Mouse (Mus musculus): ENCODE results near the gene Pef1. TPM values are rescaled to one million over a fixed set of nuclear protein-coding genes. Genes with fewer than 3 reads are reported as not detected.

Pef1 gene
- polyA plus RNA-seq, 1 experiment, result 89.9 TPM

DNA sequence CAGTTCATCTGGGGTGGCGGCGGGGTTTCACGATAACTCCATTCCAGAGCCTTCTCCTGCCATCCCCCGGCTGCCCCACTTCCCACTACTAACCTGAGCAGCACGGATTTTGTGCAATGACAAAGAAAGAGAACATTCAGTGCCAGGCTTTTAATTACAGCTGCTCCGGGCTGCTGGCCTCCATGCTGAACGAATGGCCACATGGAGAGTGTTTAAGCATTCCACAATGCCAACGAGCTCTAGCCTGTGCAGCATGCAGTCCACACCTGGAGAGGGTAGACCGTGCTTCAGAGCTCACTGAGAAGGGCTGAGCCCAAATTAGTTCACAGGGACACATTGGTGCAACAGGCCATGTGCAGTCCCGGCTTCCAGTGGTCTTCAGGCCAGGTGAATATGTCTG is 27.7 kb downstream of the Pef1 start:
- Histone ChIP-seq H3K4me1 (ENCODE audit: control insufficient read depth, insufficient read depth, low read length) (no peaks in the 10 kb centered on the region), H3K4me3 (ENCODE audit: insufficient read depth, low read length) (no peak overlapping the region), H3K27ac (ENCODE audit: insufficient read depth, low read length) (no peak overlapping the region)
- TF ChIP-seq CTCF (IDR thresholded peaks at IDR 0.05; ENCODE audit: extremely low read depth, insufficient read depth, low read length), result no peak
- TF ChIP-seq POLR2A (IDR thresholded peaks at IDR 0.05; ENCODE audit: extremely low read depth, insufficient read depth, low read length), result no peak

DNA sequence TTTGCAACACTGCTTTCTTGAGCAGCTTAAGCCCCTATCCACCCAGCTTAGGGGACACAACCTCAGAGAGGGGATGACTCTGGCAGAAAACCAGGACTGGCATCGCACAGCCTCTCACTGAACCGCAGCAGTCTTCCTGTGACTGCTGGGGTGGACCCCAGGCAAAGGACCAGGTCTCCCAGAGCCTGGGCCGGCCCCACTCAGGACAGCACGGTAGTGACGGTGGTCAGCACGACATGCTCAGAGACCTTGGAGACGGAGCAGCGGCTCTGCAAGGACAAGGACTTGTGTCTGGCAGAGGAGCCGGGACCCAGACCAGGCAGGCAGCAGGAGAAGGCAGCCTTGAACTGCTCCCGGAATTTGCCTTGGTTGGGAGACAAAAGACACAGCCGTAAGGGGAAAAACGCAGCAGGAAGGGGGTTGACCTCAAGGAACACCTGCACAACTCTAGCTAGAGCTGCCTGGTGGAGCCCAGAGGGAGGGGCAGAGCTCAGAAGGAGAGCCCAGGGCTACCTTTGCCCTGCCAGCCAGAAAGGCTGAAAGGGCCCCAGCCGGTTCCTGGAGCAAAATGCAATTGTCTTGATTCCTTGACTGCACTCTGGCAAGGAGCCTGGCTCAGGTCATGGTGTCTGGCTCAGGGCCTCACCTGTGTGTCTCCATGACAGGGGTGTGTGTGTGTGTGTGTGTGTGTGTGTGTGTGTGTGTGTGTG is 28.4 kb downstream of the Pef1 start:
- no peak for TF ChIP-seq POLR2A (IDR thresholded peaks at IDR 0.05; ENCODE audit: extremely low read depth, insufficient read depth, low read length)
- no peak for TF ChIP-seq CTCF (IDR thresholded peaks at IDR 0.05; ENCODE audit: extremely low read depth, insufficient read depth, low read length)
- H3K4me1 ChIP-seq (ENCODE audit: control insufficient read depth, insufficient read depth, low read length), result no peaks in the 10 kb centered on the region
- H3K4me3 ChIP-seq (ENCODE audit: insufficient read depth, low read length), result no peak overlapping the region

DNA sequence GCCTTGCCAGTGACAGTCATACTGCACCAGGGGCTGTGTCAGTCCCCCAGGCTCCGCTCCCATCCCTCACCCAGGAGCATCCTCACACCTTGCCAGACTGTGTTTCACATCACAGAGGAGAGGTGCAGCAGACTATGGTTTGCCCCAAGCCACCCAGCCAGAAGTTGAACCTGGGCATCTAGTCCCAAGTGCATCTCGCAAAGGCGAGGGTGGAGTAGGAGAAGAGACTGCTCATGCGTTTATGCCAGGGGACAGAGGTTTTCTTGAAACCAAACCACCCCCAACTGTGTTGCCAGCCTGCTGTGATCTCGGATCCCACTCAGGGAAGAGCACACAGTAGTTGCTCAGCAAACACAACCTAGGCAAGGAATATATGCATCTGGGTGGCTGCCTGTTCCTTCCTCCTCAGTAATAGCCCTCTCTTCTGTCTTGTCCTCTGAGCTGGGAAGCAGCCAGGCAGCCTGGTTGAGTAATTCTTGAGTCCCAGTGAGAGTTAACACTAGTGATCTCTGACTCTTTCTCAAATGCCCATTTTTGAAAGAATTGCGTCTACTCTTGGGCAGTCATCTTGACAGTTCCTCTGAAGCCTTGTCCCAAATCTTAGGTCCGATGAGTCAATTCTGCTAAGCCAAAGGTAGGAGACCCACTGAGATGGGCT is 29.2 kb downstream of the Pef1 start:
- H3K4me1 ChIP-seq (ENCODE audit: control insufficient read depth, insufficient read depth, low read length), result no peaks in the 10 kb centered on the region
- no peak overlapping the region for H3K4me3 ChIP-seq (ENCODE audit: insufficient read depth, low read length)
- no peak for TF ChIP-seq POLR2A (IDR thresholded peaks at IDR 0.05; ENCODE audit: extremely low read depth, insufficient read depth, low read length)
- TF ChIP-seq CTCF (IDR thresholded peaks at IDR 0.05; ENCODE audit: extremely low read depth, insufficient read depth, low read length), result no peak
- no peak overlapping the region for H3K27ac ChIP-seq (ENCODE audit: insufficient read depth, low read length)

More for the DNA sequence above, 28.4 kb downstream of the Pef1 start:
- H3K27ac ChIP-seq (ENCODE audit: insufficient read depth, low read length), result no peak overlapping the region

DNA sequence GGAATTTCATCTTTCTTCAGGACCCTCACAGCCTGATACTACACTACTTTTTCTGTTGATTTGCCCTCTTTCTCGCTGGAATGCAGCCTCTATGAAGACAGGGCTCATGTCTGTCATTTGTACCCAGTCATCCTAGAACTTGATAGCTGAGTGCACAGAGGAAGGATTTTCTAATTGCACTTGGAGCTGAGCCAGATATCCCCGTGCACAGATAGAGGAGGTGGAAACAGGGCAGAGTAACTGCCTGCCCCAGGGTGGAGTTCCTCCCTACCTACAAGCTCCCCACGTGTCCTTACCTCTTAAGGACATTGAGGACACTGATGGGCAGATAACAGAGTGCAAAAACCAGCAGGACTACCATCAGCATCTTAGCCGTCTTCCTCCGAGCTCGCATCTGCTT is 31.0 kb downstream of the Pef1 start:
- TF ChIP-seq POLR2A (IDR thresholded peaks at IDR 0.05; ENCODE audit: extremely low read depth, insufficient read depth, low read length) (no peak), CTCF (IDR thresholded peaks at IDR 0.05; ENCODE audit: extremely low read depth, insufficient read depth, low read length) (no peak)
- Histone ChIP-seq H3K27ac (ENCODE audit: insufficient read depth, low read length) (no peak overlapping the region), H3K4me1 (ENCODE audit: control insufficient read depth, insufficient read depth, low read length) (no peaks in the 10 kb centered on the region), H3K4me3 (ENCODE audit: insufficient read depth, low read length) (no peak overlapping the region)

DNA sequence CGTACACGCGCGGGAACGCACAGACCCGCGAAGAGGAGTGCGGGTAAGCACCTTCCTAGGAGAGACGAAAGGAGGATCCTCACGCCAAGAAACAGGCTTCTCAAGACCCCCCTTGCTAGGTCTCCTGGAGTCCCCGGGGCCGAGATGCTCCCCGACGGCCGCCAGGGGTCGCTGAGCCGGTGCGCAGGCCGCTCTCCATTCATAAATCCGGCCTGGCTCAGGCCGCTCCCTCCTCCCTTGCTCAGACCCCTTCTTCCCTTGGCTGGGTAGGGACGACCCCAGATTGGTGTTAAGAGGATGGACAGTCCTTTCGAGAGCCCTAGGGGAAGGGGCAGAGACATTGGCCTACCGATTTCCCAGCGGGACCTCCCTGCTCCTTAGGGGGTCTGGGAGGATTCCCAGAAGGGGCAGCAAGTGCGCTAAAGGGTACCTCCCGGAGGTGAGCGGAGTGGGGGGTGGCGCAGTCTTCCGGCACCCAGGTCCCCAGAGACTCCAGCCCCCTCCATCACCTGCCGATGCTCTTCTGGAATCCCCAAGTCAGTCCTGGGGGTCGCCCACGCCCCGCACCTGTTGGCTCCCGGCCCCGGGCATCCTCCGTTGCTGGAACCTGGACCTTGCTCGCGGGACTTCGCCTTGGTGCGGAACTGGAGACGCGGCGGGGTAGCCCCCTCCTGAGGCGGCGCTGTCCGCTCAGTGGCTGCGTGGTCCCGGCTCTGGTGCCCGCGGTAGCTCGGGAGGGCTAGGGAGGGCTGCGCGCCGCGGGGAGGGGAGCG is 36.3 kb downstream of the Pef1 start:
- Histone ChIP-seq H3K27ac (ENCODE audit: insufficient read depth, low read length) (no peak overlapping the region), H3K4me1 (ENCODE audit: control insufficient read depth, insufficient read depth, low read length) (0 out of 2 replicates have a peak, but pooled peaks cover 2% of the 10 kb centered on the region), H3K4me3 (ENCODE audit: insufficient read depth, low read length) (peak overlapping the region; percentile 22)
- TF ChIP-seq CTCF (IDR thresholded peaks at IDR 0.05; ENCODE audit: extremely low read depth, insufficient read depth, low read length), result peak; percentile 51
- no peak for TF ChIP-seq POLR2A (IDR thresholded peaks at IDR 0.05; ENCODE audit: extremely low read depth, insufficient read depth, low read length)

DNA sequence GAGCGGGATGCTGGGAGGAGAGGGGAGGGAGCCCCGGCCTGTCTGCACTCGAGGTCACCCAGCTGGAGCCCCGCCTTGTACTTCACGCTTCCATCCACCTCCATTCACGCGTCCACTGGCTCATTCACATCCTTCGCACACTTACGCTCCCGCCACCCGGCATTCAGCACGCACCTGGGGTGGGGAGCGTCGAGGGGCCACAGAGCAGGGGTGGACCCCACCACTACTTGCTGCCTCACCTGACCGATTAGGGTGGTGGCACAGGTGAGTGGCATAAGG is 36.8 kb downstream of the Pef1 start, which contains the start of gene Hcrtr1:
Gene Hcrtr1 (minus strand): TSS at position 146 of the 279 bp plus-strand sequence.
- no peak for TF ChIP-seq POLR2A (IDR thresholded peaks at IDR 0.05; ENCODE audit: extremely low read depth, insufficient read depth, low read length)
- no peak for TF ChIP-seq CTCF (IDR thresholded peaks at IDR 0.05; ENCODE audit: extremely low read depth, insufficient read depth, low read length)
- H3K27ac ChIP-seq (ENCODE audit: insufficient read depth, low read length), result no peak within 1 kb of the TSS
- H3K4me1 ChIP-seq (ENCODE audit: control insufficient read depth, insufficient read depth, low read length), result 0 out of 2 replicates have a peak, but pooled peaks cover 2% of the 10 kb centered on the region
- H3K4me3 ChIP-seq (ENCODE audit: insufficient read depth, low read length), result peak within 1 kb of the TSS; percentile 22

DNA sequence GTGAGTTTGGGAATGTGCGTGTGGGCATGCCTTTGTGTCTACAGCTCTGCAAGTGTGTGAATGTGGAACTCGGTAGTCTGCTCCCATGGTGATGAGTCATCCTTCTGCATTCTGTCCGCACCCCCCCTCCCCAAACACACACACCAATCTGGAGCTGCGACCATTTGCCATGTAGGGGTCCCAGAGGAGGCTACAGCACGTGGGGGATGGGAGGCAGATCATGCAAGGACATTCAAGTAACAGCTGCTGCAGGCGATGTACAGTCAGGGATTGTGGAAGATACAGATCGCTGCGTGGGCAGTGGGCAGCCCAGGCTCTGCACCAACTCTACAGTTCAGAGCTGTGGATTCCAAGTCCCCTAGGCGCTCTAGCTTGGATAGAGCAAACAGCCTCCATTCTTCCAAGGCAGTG is 38.6 kb downstream of the Pef1 start:
- Histone ChIP-seq H3K27ac (ENCODE audit: insufficient read depth, low read length) (no peak overlapping the region), H3K4me3 (ENCODE audit: insufficient read depth, low read length) (no peak overlapping the region), H3K4me1 (ENCODE audit: control insufficient read depth, insufficient read depth, low read length) (0 out of 2 replicates have a peak, but pooled peaks cover 2% of the 10 kb centered on the region)
- TF ChIP-seq POLR2A (IDR thresholded peaks at IDR 0.05; ENCODE audit: extremely low read depth, insufficient read depth, low read length), result no peak
- no peak for TF ChIP-seq CTCF (IDR thresholded peaks at IDR 0.05; ENCODE audit: extremely low read depth, insufficient read depth, low read length)

DNA sequence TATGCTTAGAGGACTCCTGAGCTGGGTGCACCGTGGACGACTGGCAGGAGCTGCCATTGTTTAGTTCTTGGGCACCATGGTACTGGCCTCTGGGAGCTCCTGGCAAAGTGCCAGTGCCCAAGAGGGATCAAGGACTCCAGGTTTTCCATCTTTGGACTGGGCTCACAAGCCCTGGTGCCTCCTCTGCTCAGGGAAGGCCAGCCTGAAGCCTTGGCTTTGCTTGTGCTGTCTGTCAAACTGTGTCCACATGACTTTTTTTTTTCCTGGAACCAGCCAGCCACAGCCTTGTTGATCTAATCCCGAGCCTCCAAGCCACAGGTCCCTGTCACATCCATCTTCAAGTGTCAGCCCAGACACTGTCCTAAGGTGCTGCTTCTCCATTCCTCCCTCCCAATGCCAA is 39.4 kb downstream of the Pef1 start:
- 0 out of 2 replicates have a peak, but pooled peaks cover 2% of the 10 kb centered on the region for H3K4me1 ChIP-seq (ENCODE audit: control insufficient read depth, insufficient read depth, low read length)
- no peak overlapping the region for H3K27ac ChIP-seq (ENCODE audit: insufficient read depth, low read length)
- TF ChIP-seq CTCF (IDR thresholded peaks at IDR 0.05; ENCODE audit: extremely low read depth, insufficient read depth, low read length) (no peak), POLR2A (IDR thresholded peaks at IDR 0.05; ENCODE audit: extremely low read depth, insufficient read depth, low read length) (no peak)

DNA sequence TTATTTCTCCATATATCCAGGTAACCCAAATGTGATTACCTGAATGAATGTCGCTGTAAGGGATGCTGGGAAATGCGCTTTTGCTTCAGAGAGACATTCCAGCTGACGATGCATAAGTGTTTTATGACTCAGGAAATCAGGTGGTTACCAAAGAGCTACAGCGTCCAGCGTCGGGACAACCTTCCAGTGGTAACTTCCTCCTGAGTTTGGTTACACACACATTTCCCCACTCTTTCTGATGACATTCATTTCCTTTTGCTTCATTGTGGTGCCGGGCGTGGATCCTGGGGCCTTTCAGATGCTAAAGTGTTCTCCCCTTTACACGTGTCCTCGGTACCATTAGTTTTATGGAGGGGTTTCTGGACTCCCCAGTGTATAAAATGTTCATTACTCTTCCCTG is 46.0 kb downstream of the Pef1 start:
- no peak for TF ChIP-seq POLR2A (IDR thresholded peaks at IDR 0.05; ENCODE audit: extremely low read depth, insufficient read depth, low read length)
- TF ChIP-seq CTCF (IDR thresholded peaks at IDR 0.05; ENCODE audit: extremely low read depth, insufficient read depth, low read length), result no peak

More for the DNA sequence above, 39.4 kb downstream of the Pef1 start:
- H3K4me3 ChIP-seq (ENCODE audit: insufficient read depth, low read length), result no peak overlapping the region

More for the DNA sequence above, 46.0 kb downstream of the Pef1 start:
- Histone ChIP-seq H3K4me1 (ENCODE audit: control insufficient read depth, insufficient read depth, low read length) (peaks cover 3% of the 10 kb centered on the region; the same call in 1 of the 2 replicates), H3K4me3 (ENCODE audit: insufficient read depth, low read length) (no peak overlapping the region), H3K27ac (ENCODE audit: insufficient read depth, low read length) (no peak overlapping the region)

Data from cortical plate, adult 2 months (tissue).